19 mouse cellular contexts compared by ENCODE assay signal in the genomic region with DNA sequence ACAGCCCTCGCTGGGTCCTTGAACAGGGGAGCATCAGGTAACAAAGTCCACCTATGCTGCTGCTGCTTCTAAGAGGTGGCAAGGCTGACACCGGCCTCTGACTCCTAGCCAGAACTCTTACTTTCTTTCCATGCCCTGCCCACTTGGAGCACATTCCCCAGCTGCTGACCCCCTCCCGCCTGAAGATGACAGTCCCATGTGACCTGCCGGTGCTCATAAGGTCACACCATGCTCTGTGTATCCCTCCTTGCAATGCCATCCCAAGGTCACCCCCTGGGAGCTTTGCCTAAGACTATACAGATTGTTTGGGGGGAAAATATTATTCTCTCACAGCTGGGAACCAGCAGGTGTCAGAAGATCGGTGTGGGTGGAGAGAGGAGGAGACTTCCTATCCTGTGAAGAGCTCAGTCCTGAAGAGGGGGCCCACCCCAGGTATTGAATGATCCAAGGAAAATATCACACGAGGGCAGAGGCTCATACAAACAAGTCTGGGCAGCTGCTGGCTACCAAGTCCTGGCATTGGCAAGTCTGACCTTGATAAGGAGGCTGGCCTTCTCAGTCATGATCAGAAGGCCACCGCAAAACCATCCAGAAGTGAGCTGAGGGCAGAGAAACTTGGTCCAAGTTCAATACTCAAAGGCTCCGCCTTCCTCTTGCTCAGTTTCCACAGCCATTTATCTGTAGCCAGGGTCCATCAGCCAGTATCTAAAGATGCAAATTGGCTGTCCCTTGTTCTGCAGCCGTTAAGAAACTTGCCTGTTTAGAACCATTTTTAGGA. TPM values are rescaled to one million over a fixed set of nuclear protein-coding genes. Genes with fewer than 3 reads are reported as not detected.
DNase-seq lines count a peak whose midpoint lies in the region; ATAC-seq lines count a peak whose summit lies in the region.
"Had no signal": no experiment of that assay in that cellular context is flagged by ENCODE, and none has a peak within 500 bp of the region (broad histone marks: within the 10 kb centered on the region; RNA-seq: fewer than 3 reads in every experiment).

No protein-coding gene starts in this region.

- H3K27ac ChIP-seq in forebrain, embryonic 10.5 days: 0 out of 2 replicates have a peak overlapping the region, but pooled peaks have one; percentile 15
- no peak overlapping the region for H3K27ac ChIP-seq in forebrain, embryonic 14.5 days (ENCODE audit: low read depth, low read length)
- H3K27ac ChIP-seq in kidney, embryonic 16.5 days (ENCODE audit: low read length): no peak overlapping the region
- no peak overlapping the region for H3K27ac ChIP-seq in kidney, embryonic 14.5 days (ENCODE audit: low read depth, low read length)
- H3K27ac ChIP-seq: embryonic facial prominence, embryonic 13.5 days; left cerebral cortex, adult 2 months; liver, embryonic 13.5 days had no signal

- no peak for DNase-seq in forebrain, embryonic 10.5 days (ENCODE audit: extremely low spot score, low spot score)
- DNase-seq in forebrain, embryonic 14.5 days (ENCODE audit: low spot score): no peak
- peak; percentile 23 for DNase-seq in thymus, postnatal 25 days
- no peak for DNase-seq in thymus, postnatal 10 days (ENCODE audit: low spot score in 2 of 2)
- DNase-seq in left cerebral cortex, adult 8-10 months (ENCODE audit: low spot score in 2 of 2): no peak
- DNase-seq: heart, postnatal 4 days; kidney, adult 9 months; kidney, postnatal 4 days; layer of hippocampus, adult 9-11 months; liver, embryonic 13.5 days; lung, embryonic 14.5 days; lung, postnatal 36 days; right cerebral cortex, adult 18-20 months had no signal

- ATAC-seq in forebrain, embryonic 14.5 days: no peak
- peak; percentile 51 for ATAC-seq in kidney, embryonic 16.5 days (ENCODE audit: low FRiP score, low TSS enrichment)
- no peak for ATAC-seq in kidney, embryonic 14.5 days (ENCODE audit: low FRiP score, low TSS enrichment)
- ATAC-seq: activated CD4-positive, CD25-positive, alpha-beta regulatory T cell, adult 4 months; forebrain, embryonic 16.5 days had no signal

- peaks cover 16% of the 10 kb centered on the region for H3K4me1 ChIP-seq in forebrain, embryonic 10.5 days
- 0 out of 2 replicates have a peak, but pooled peaks cover 3% of the 10 kb centered on the region for H3K4me1 ChIP-seq in forebrain, embryonic 14.5 days (ENCODE audit: control insufficient read depth, insufficient read depth, low read length)
- H3K4me1 ChIP-seq in kidney, embryonic 16.5 days (ENCODE audit: insufficient read depth, low read length): no peaks in the 10 kb centered on the region
- H3K4me1 ChIP-seq in kidney, embryonic 14.5 days (ENCODE audit: control insufficient read depth, insufficient read depth, low read length): no peaks in the 10 kb centered on the region
- H3K4me1 ChIP-seq: embryonic facial prominence, embryonic 13.5 days; liver, embryonic 13.5 days had no signal

- 0 out of 2 replicates have a peak, but pooled peaks cover 3% of the 10 kb centered on the region for H3K27me3 ChIP-seq in forebrain, embryonic 10.5 days (ENCODE audit: poor library complexity, severe bottlenecking)
- H3K27me3 ChIP-seq in forebrain, embryonic 14.5 days (replicated peaks; ENCODE audit: control insufficient read depth, insufficient read depth, low read length): no peaks in the 10 kb centered on the region
- no peaks in the 10 kb centered on the region for H3K27me3 ChIP-seq in kidney, embryonic 16.5 days (ENCODE audit: insufficient read depth, low read length)
- no peaks in the 10 kb centered on the region for H3K27me3 ChIP-seq in kidney, embryonic 14.5 days (ENCODE audit: control insufficient read depth, insufficient read depth, low read length)
- H3K27me3 ChIP-seq: embryonic facial prominence, embryonic 13.5 days had no signal

- WGBS in forebrain, embryonic 10.5 days: 82% methylated on average over 9 of the region's 9 CpGs
- 75% methylated on average over 9 of the region's 9 CpGs for WGBS in forebrain, embryonic 14.5 days
- WGBS in kidney, embryonic 16.5 days: 63% methylated on average over 9 of the region's 9 CpGs
- WGBS in kidney, embryonic 14.5 days: 65% methylated on average over 9 of the region's 9 CpGs

- no peaks in the 10 kb centered on the region for H3K9me3 ChIP-seq in forebrain, embryonic 10.5 days
- no peaks in the 10 kb centered on the region for H3K9me3 ChIP-seq in forebrain, embryonic 14.5 days (replicated peaks; ENCODE audit: control insufficient read depth, low read length)
- no peaks in the 10 kb centered on the region for H3K9me3 ChIP-seq in kidney, embryonic 16.5 days (ENCODE audit: low read length)
- no peaks in the 10 kb centered on the region for H3K9me3 ChIP-seq in kidney, embryonic 14.5 days (ENCODE audit: control insufficient read depth, low read length)
- H3K9me3 ChIP-seq: embryonic facial prominence, embryonic 13.5 days; liver, embryonic 13.5 days had no signal

- no peak overlapping the region for H3K4me2 ChIP-seq in forebrain, embryonic 14.5 days (ENCODE audit: low read length)
- H3K4me2 ChIP-seq in kidney, embryonic 16.5 days (replicated peaks; ENCODE audit: low read depth, low read length): no peak overlapping the region
- no peak overlapping the region for H3K4me2 ChIP-seq in kidney, embryonic 14.5 days (replicated peaks; ENCODE audit: low read depth, low read length)
- H3K4me2 ChIP-seq: embryonic facial prominence, embryonic 13.5 days; liver, embryonic 13.5 days; lung, embryonic 14.5 days had no signal

- H3K9ac ChIP-seq in forebrain, embryonic 14.5 days (ENCODE audit: low read length): no peak overlapping the region
- no peak overlapping the region for H3K9ac ChIP-seq in kidney, embryonic 16.5 days (replicated peaks; ENCODE audit: low read length)
- H3K9ac ChIP-seq in kidney, embryonic 14.5 days (ENCODE audit: low read depth, low read length): no peak overlapping the region
- H3K9ac ChIP-seq: embryonic facial prominence, embryonic 13.5 days; liver, embryonic 13.5 days; lung, embryonic 14.5 days had no signal

- H3K4me3 ChIP-seq in forebrain, embryonic 10.5 days: no peak overlapping the region
- no peak overlapping the region for H3K4me3 ChIP-seq in forebrain, embryonic 14.5 days (ENCODE audit: low read depth, low read length)
- H3K4me3 ChIP-seq in kidney, embryonic 16.5 days (ENCODE audit: low read length): no peak overlapping the region
- no peak overlapping the region for H3K4me3 ChIP-seq in kidney, embryonic 14.5 days (ENCODE audit: low read length)
- H3K4me3 ChIP-seq: embryonic facial prominence, embryonic 13.5 days; left cerebral cortex, adult 2 months; liver, embryonic 13.5 days had no signal

- no peaks in the 10 kb centered on the region for H3K36me3 ChIP-seq in forebrain, embryonic 10.5 days (replicated peaks)
- H3K36me3 ChIP-seq in forebrain, embryonic 14.5 days (ENCODE audit: control insufficient read depth, insufficient read depth, low read length): no peaks in the 10 kb centered on the region
- H3K36me3 ChIP-seq in kidney, embryonic 16.5 days (ENCODE audit: insufficient read depth, low read length): no peaks in the 10 kb centered on the region
- H3K36me3 ChIP-seq in kidney, embryonic 14.5 days (ENCODE audit: control insufficient read depth, insufficient read depth, low read length): no peaks in the 10 kb centered on the region
- H3K36me3 ChIP-seq: embryonic facial prominence, embryonic 13.5 days; liver, embryonic 13.5 days had no signal

RNA-seq across cellular contexts. Expression of a gene that starts 36.5 kb away (rescaled TPM):
- polyA plus RNA-seq in forebrain, embryonic 10.5 days (2016; fragmentation: Nextera tagmentation; extraction: Ambion mirVana): 74.4 and 77.0 TPM in 2 replicates
- 95.8 and 113 TPM in 2 replicates for polyA plus RNA-seq in forebrain, embryonic 14.5 days (2014; fragmentation: Nextera tagmentation; extraction: Ambion mirVana)
- 36.5 and 48.8 TPM in 2 replicates for polyA plus RNA-seq in kidney, embryonic 16.5 days (2015; fragmentation: Nextera tagmentation; extraction: Ambion mirVana)
- 26.4 and 46.6 TPM in 2 replicates for polyA plus RNA-seq in kidney, embryonic 14.5 days (2014; fragmentation: Nextera tagmentation; extraction: Ambion mirVana)
- 10 to 100 TPM; 78.5 to 91.8 (median 86.0) TPM for total RNA-seq in left cerebral cortex, adult 8-10 months (2022)
